Mouse (Mus musculus): ENCODE data around the gene Tmc7. TPM values are rescaled to one million over a fixed set of nuclear protein-coding genes. Genes with fewer than 3 reads are reported as not detected.

The Tmc7 gene
- polyA plus RNA-seq, 1 experiment from 2014 or later: 7.3 TPM

GRCm38 (mm10) chr7:118611185-118611749, 26.7 kb upstream of the Tmc7 start:
- Histone ChIP-seq H3K9me3 (replicated peaks; ENCODE audit: control insufficient read depth, low read length, poor library complexity, severe bottlenecking) (no peaks in the 10 kb centered on the region), H3K27me3 (ENCODE audit: control insufficient read depth, insufficient read depth, low read depth, low read length) (no peaks in the 10 kb centered on the region), H3K36me3 (ENCODE audit: control insufficient read depth, insufficient read depth, low read length) (no peaks in the 10 kb centered on the region), H3K4me2 (ENCODE audit: low read length) (no peak overlapping the region), H3K27ac (ENCODE audit: low read length) (no peak overlapping the region), H3K4me3 (ENCODE audit: low read depth, low read length) (no peak overlapping the region), H3K4me1 (ENCODE audit: control insufficient read depth, insufficient read depth, low read length) (no peaks in the 10 kb centered on the region), H3K9ac (ENCODE audit: low read depth, low read length) (no peak overlapping the region)
- 91% methylated on average over 4 of the region's 4 CpGs for WGBS
- ATAC-seq: no peak

- Histone ChIP-seq H3K9me3 (replicated peaks; ENCODE audit: control insufficient read depth, low read length, poor library complexity, severe bottlenecking) (no peaks in the 10 kb centered on the region), H3K9ac (ENCODE audit: low read depth, low read length) (no peak overlapping the region)
- 82% methylated on average over 13 of the region's 13 CpGs for WGBS
These were observed 26.2 kb upstream of the Tmc7 start for GRCm38 (mm10) chr7:118610721-118611120.

GRCm38 (mm10) chr7:118609815-118610214, 25.3 kb upstream of the Tmc7 start:
- H3K27ac ChIP-seq (ENCODE audit: low read length): no peak overlapping the region
- H3K4me3 ChIP-seq (ENCODE audit: low read depth, low read length): no peak overlapping the region
- no peaks in the 10 kb centered on the region for H3K27me3 ChIP-seq (ENCODE audit: control insufficient read depth, insufficient read depth, low read depth, low read length)
- 95% methylated on average over 7 of the region's 7 CpGs for WGBS
- H3K36me3 ChIP-seq (ENCODE audit: control insufficient read depth, insufficient read depth, low read length): no peaks in the 10 kb centered on the region
- H3K4me2 ChIP-seq (ENCODE audit: low read length): no peak overlapping the region
- no peaks in the 10 kb centered on the region for H3K4me1 ChIP-seq (ENCODE audit: control insufficient read depth, insufficient read depth, low read length)
- H3K9me3 ChIP-seq (replicated peaks; ENCODE audit: control insufficient read depth, low read length, poor library complexity, severe bottlenecking): no peaks in the 10 kb centered on the region
- no peak overlapping the region for H3K9ac ChIP-seq (ENCODE audit: low read depth, low read length)
- no peak for ATAC-seq

More at GRCm38 (mm10) chr7:118610721-118611120, 26.2 kb upstream of the Tmc7 start:
- no peak for ATAC-seq
- Histone ChIP-seq H3K27ac (ENCODE audit: low read length) (no peak overlapping the region), H3K27me3 (ENCODE audit: control insufficient read depth, insufficient read depth, low read depth, low read length) (no peaks in the 10 kb centered on the region), H3K4me2 (ENCODE audit: low read length) (no peak overlapping the region), H3K36me3 (ENCODE audit: control insufficient read depth, insufficient read depth, low read length) (no peaks in the 10 kb centered on the region), H3K4me3 (ENCODE audit: low read depth, low read length) (no peak overlapping the region), H3K4me1 (ENCODE audit: control insufficient read depth, insufficient read depth, low read length) (no peaks in the 10 kb centered on the region)

- WGBS: 88% methylated on average over 8 of the region's 8 CpGs
These were observed 20.3 kb upstream of the Tmc7 start for GRCm38 (mm10) chr7:118604842-118605241.

GRCm38 (mm10) chr7:118599954-118600631, 15.6 kb upstream of the Tmc7 start:
- whole genome bisulfite sequencing: 64% methylated on average over 12 of the region's 12 CpGs

More at GRCm38 (mm10) chr7:118604842-118605241, 20.3 kb upstream of the Tmc7 start:
- H3K27ac ChIP-seq (ENCODE audit: low read length): no peak overlapping the region
- no peaks in the 10 kb centered on the region for H3K4me1 ChIP-seq (ENCODE audit: control insufficient read depth, insufficient read depth, low read length)
- H3K27me3 ChIP-seq (ENCODE audit: control insufficient read depth, insufficient read depth, low read depth, low read length): no peaks in the 10 kb centered on the region
- H3K4me2 ChIP-seq (ENCODE audit: low read length): no peak overlapping the region
- no peak for ATAC-seq
- H3K9ac ChIP-seq (ENCODE audit: low read depth, low read length): no peak overlapping the region
- H3K9me3 ChIP-seq (replicated peaks; ENCODE audit: control insufficient read depth, low read length, poor library complexity, severe bottlenecking): no peaks in the 10 kb centered on the region
- H3K4me3 ChIP-seq (ENCODE audit: low read depth, low read length): no peak overlapping the region
- H3K36me3 ChIP-seq (ENCODE audit: control insufficient read depth, insufficient read depth, low read length): no peaks in the 10 kb centered on the region

GRCm38 (mm10) chr7:118597201-118597600, 12.7 kb upstream of the Tmc7 start, which contains the start of gene Tmc5:
Tmc5 (plus strand) TSS chr7:118597297.
- no peak within 1 kb of the TSS for H3K27ac ChIP-seq (ENCODE audit: low read length)
- H3K27me3 ChIP-seq (ENCODE audit: control insufficient read depth, insufficient read depth, low read depth, low read length): 0 out of 2 replicates have a peak, but pooled peaks cover 3% of the 10 kb centered on the region
- no peak for ATAC-seq
- H3K4me3 ChIP-seq (ENCODE audit: low read depth, low read length): peak within 1 kb of the TSS; percentile 33
- no peaks in the 10 kb centered on the region for H3K9me3 ChIP-seq (replicated peaks; ENCODE audit: control insufficient read depth, low read length, poor library complexity, severe bottlenecking)
- 2% methylated on average over 22 of the region's 23 CpGs for WGBS
- peaks cover 20% of the 10 kb centered on the region for H3K4me1 ChIP-seq (ENCODE audit: control insufficient read depth, insufficient read depth, low read length)
- peak within 1 kb of the TSS; percentile 58 for H3K4me2 ChIP-seq (ENCODE audit: low read length)
- no peaks in the 10 kb centered on the region for H3K36me3 ChIP-seq (ENCODE audit: control insufficient read depth, insufficient read depth, low read length)
- peak within 1 kb of the TSS; percentile 35 for H3K9ac ChIP-seq (ENCODE audit: low read depth, low read length)

More at GRCm38 (mm10) chr7:118599954-118600631, 15.6 kb upstream of the Tmc7 start:
- H3K4me1 ChIP-seq (ENCODE audit: control insufficient read depth, insufficient read depth, low read length): peaks cover 9% of the 10 kb centered on the region
- ATAC-seq: no peak
- 0 out of 2 replicates have a peak, but pooled peaks cover 3% of the 10 kb centered on the region for H3K27me3 ChIP-seq (ENCODE audit: control insufficient read depth, insufficient read depth, low read depth, low read length)
- no peak overlapping the region for H3K4me3 ChIP-seq (ENCODE audit: low read depth, low read length)
- H3K9ac ChIP-seq (ENCODE audit: low read depth, low read length): no peak overlapping the region
- H3K9me3 ChIP-seq (replicated peaks; ENCODE audit: control insufficient read depth, low read length, poor library complexity, severe bottlenecking): no peaks in the 10 kb centered on the region
- no peaks in the 10 kb centered on the region for H3K36me3 ChIP-seq (ENCODE audit: control insufficient read depth, insufficient read depth, low read length)
- no peak overlapping the region for H3K4me2 ChIP-seq (ENCODE audit: low read length)
- H3K27ac ChIP-seq (ENCODE audit: low read length): no peak overlapping the region

GRCm38 (mm10) chr7:118596271-118596670, 11.7 kb upstream of the Tmc7 start:
- H3K9ac ChIP-seq (ENCODE audit: low read depth, low read length): no peak overlapping the region
- no peak overlapping the region for H3K4me2 ChIP-seq (ENCODE audit: low read length)
- 0 out of 2 replicates have a peak, but pooled peaks cover 3% of the 10 kb centered on the region for H3K27me3 ChIP-seq (ENCODE audit: control insufficient read depth, insufficient read depth, low read depth, low read length)
- H3K36me3 ChIP-seq (ENCODE audit: control insufficient read depth, insufficient read depth, low read length): no peaks in the 10 kb centered on the region
- ATAC-seq: no peak
- no peak overlapping the region for H3K4me3 ChIP-seq (ENCODE audit: low read depth, low read length)
- H3K4me1 ChIP-seq (ENCODE audit: control insufficient read depth, insufficient read depth, low read length): peaks cover 20% of the 10 kb centered on the region
- WGBS: 81% methylated on average over 11 of the region's 11 CpGs
- H3K9me3 ChIP-seq (replicated peaks; ENCODE audit: control insufficient read depth, low read length, poor library complexity, severe bottlenecking): no peaks in the 10 kb centered on the region
- H3K27ac ChIP-seq (ENCODE audit: low read length): no peak overlapping the region

- peak overlapping the region; percentile 82; the same call in 1 of the 2 replicates for H3K27ac ChIP-seq (ENCODE audit: low read length)
- peak overlapping the region; percentile 42 for H3K4me2 ChIP-seq (ENCODE audit: low read length)
- peaks cover 20% of the 10 kb centered on the region for H3K4me1 ChIP-seq (ENCODE audit: control insufficient read depth, insufficient read depth, low read length)
- H3K36me3 ChIP-seq (ENCODE audit: control insufficient read depth, insufficient read depth, low read length): no peaks in the 10 kb centered on the region
- H3K9ac ChIP-seq (ENCODE audit: low read depth, low read length): no peak overlapping the region
- peak; percentile 34; the same call in 1 of the 2 replicates for ATAC-seq
- 0 out of 2 replicates have a peak, but pooled peaks cover 3% of the 10 kb centered on the region for H3K27me3 ChIP-seq (ENCODE audit: control insufficient read depth, insufficient read depth, low read depth, low read length)
- 1% methylated on average over 14 of the region's 14 CpGs for WGBS
- no peaks in the 10 kb centered on the region for H3K9me3 ChIP-seq (replicated peaks; ENCODE audit: control insufficient read depth, low read length, poor library complexity, severe bottlenecking)
- no peak overlapping the region for H3K4me3 ChIP-seq (ENCODE audit: low read depth, low read length)
These were observed 10.7 kb upstream of the Tmc7 start for GRCm38 (mm10) chr7:118595228-118595627.

- Histone ChIP-seq H3K27ac (ENCODE audit: low read length) (peak overlapping the region; percentile 82), H3K9ac (ENCODE audit: low read depth, low read length) (no peak overlapping the region), H3K4me1 (ENCODE audit: control insufficient read depth, insufficient read depth, low read length) (peaks cover 20% of the 10 kb centered on the region), H3K4me2 (ENCODE audit: low read length) (peak overlapping the region; percentile 42; the same call in 1 of the 2 replicates), H3K36me3 (ENCODE audit: control insufficient read depth, insufficient read depth, low read length) (no peaks in the 10 kb centered on the region), H3K9me3 (replicated peaks; ENCODE audit: control insufficient read depth, low read length, poor library complexity, severe bottlenecking) (no peaks in the 10 kb centered on the region), H3K27me3 (ENCODE audit: control insufficient read depth, insufficient read depth, low read depth, low read length) (0 out of 2 replicates have a peak, but pooled peaks cover 3% of the 10 kb centered on the region), H3K4me3 (ENCODE audit: low read depth, low read length) (no peak overlapping the region)
- 28% methylated on average over 10 of the region's 10 CpGs for WGBS
- ATAC-seq: peak; percentile 10
These were observed 10.1 kb upstream of the Tmc7 start for GRCm38 (mm10) chr7:118594611-118595010.

All from midbrain, embryonic 16.5 days (tissue).